Mouse (Mus musculus) stomach, embryonic 16.5 days (tissue): ENCODE results near the gene Ctsw. TPM values are rescaled to one million over a fixed set of nuclear protein-coding genes. Genes with fewer than 3 reads are reported as not detected.
A peak's percentile ranks its signal among the peaks of the same experiment; 100 is the strongest.

Experiments
- ATAC-seq: fragments of 200-750 bp; cut with Nextera tagmentation; 2 replicates; pipeline ENCODE4 v1.8.0; 2017; ENCODE audit warnings: moderate number of reproducible peaks, moderate TSS enrichment; ENCODE audit not compliant: insufficient read depth, low FRiP score
- H3K27ac ChIP-seq: fragments of 300-500 bp; sonication (generic); 2 replicates; pipeline ENCODE4 v1.5.1; 2014; ENCODE audit warnings: low read length
- H3K27me3 ChIP-seq: fragments of 300-500 bp; sonication (generic); 2 replicates; pipeline ENCODE4 v1.6.1; 2014; ENCODE audit warnings: low read length, control low read depth, mixed read lengths; ENCODE audit not compliant: control insufficient read depth, insufficient read depth
- H3K36me3 ChIP-seq: fragments of 300-500 bp; sonication (generic); 2 replicates; pipeline ENCODE4 v1.6.1; 2014; ENCODE audit warnings: low read length; ENCODE audit not compliant: control insufficient read depth, insufficient read depth
- H3K4me1 ChIP-seq: fragments of 300-500 bp; sonication (generic); 2 replicates; pipeline ENCODE4 v1.6.1; 2014; ENCODE audit warnings: low read length, control low read depth, mixed read lengths; ENCODE audit not compliant: control insufficient read depth, insufficient read depth
- H3K4me2 ChIP-seq: fragments of 300-500 bp; sonication (generic); 2 replicates; pipeline ENCODE4 v1.6.1; 2014; ENCODE audit warnings: low read depth, low read length, mixed read lengths
- H3K4me3 ChIP-seq: fragments of 300-500 bp; sonication (generic); replicated peaks from 2 replicates; pipeline ENCODE4 v1.5.1; 2014; ENCODE audit warnings: mild to moderate bottlenecking, low read length
- H3K9ac ChIP-seq: fragments of 300-500 bp; sonication (generic); 2 replicates; pipeline ENCODE4 v1.6.1; 2014; ENCODE audit warnings: low read length
- H3K9me3 ChIP-seq: fragments of 300-500 bp; sonication (generic); replicated peaks from 2 replicates; pipeline ENCODE4 v1.6.1; 2016; ENCODE audit warnings: low read length, control low read depth; ENCODE audit not compliant: control insufficient read depth
- WGBS: fragments of 180-500 bp; shearing (Covaris S2); extraction: QIAGEN DNeasy Blood & Tissue Kit; methylation state at CpG from one replicate; pipeline ENCODE4 v1.1.7; 2014; 5-methylcytosine and 5-hydroxymethylcytosine counted together
- polyA plus RNA-seq: library from polyadenylated mRNA; unstranded; fragments of >200 nt; fragmentation: Nextera tagmentation; extraction: Ambion mirVana; gene quantifications from 2 replicates; pipeline ENCODE4 v1.2.1, GENCODE M21; 2015

The Ctsw gene
- polyA plus RNA-seq, 1 experiment from 2014 or later, result 1.6 TPM

GRCm38 (mm10) chr19:5448354-5449150 is 19.8 kb downstream of the Ctsw start:
- no peak for ATAC-seq
- H3K9ac ChIP-seq, result peak overlapping the region; percentile 30; the same call in 1 of the 2 replicates
- H3K9me3 ChIP-seq, result no peaks in the 10 kb centered on the region
- H3K4me2 ChIP-seq, result peak overlapping the region; percentile 99
- no peaks in the 10 kb centered on the region for H3K36me3 ChIP-seq
- H3K4me1 ChIP-seq, result peaks cover 15% of the 10 kb centered on the region
- no peak overlapping the region for H3K27ac ChIP-seq
- H3K4me3 ChIP-seq, result peak overlapping the region; percentile 57
- H3K27me3 ChIP-seq, result peaks cover 36% of the 10 kb centered on the region
- WGBS, result 5% methylated on average over 36 of the region's 36 CpGs

DNA sequence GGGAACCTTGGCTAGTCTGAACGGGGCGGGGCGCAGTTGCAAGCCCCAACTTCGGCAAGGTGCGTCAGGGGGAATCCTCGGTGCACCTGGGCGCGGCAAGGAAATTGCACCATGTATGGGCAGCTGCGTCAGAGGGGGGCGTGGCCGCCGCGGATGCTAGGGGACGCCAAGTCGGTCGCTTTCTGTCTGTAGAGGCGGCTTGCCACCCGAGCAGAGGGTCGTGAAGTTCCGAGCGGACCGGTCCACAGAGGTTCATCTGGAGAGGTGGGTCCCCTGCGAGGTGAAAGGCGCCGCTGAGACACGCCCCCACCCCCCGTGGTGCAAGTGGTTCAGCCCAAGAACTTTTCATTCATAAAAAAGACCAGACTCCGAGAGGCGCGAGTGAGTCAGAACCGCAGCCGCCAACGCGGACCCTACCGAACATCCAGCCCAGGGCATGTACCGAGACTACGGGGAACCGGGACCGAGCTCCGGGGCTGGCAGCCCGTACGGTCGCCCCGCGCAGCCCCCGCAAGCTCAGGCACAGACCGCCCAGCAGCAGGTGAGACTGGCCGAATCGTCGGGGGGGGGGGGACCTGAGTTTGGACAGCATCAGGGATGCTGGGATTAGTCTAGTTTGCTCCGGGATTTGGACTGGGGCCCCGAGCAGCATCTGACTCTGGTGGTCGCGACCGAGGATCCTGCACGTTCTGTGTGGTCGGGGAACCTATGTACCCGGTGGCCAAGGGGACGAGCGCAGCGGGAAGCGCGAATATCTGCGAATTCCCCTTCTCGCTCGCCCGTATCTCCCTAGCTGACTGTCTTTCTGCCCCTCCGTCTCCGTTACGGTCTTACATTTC is 20.6 kb downstream of the Ctsw start, which contains the start of gene Fosl1:
Fosl1 (plus strand) TSS at position 33 of the 839 bp plus-strand sequence.
- H3K4me1 ChIP-seq, result peaks cover 15% of the 10 kb centered on the region
- H3K27me3 ChIP-seq, result peaks cover 36% of the 10 kb centered on the region
- WGBS, result under 1% methylated on average over 70 of the region's 70 CpGs
- no peaks in the 10 kb centered on the region for H3K9me3 ChIP-seq
- peak; percentile 73 for ATAC-seq
- peak within 1 kb of the TSS; percentile 30 for H3K9ac ChIP-seq
- no peaks in the 10 kb centered on the region for H3K36me3 ChIP-seq
- peak within 1 kb of the TSS; percentile 99 for H3K4me2 ChIP-seq
- H3K4me3 ChIP-seq, result peak within 1 kb of the TSS; percentile 57
- no peak within 1 kb of the TSS for H3K27ac ChIP-seq

GRCm38 (mm10) chr19:5445747-5446146 is 22.6 kb downstream of the Ctsw start:
- Histone ChIP-seq H3K27me3 (peaks cover 36% of the 10 kb centered on the region), H3K9me3 (no peaks in the 10 kb centered on the region), H3K27ac (no peak overlapping the region), H3K4me3 (no peak overlapping the region), H3K4me2 (no peak overlapping the region), H3K9ac (no peak overlapping the region), H3K4me1 (peaks cover 15% of the 10 kb centered on the region), H3K36me3 (no peaks in the 10 kb centered on the region)
- ATAC-seq, result no peak
- WGBS, result 89% methylated on average over 5 of the region's 5 CpGs

DNA sequence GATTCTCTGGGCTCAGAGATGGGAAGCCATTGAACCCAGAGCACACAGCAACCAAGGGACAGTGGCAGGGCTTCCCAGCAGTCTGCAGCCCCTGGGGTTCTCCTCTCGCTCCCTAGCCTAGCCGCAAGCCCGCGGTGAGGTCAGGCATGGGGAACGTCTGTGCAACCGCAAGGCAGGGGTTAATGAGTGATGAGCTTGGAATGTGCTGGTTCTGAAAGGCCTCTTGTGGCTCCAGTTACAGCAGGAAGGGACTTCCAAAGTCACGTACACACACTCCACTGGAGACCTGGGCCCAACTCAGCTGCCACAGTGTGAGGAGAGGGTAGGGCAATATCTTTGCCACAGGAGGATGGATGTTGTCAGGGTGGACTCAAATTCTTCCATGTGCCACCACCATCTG is 23.4 kb downstream of the Ctsw start:
- H3K27ac ChIP-seq, result no peak overlapping the region
- H3K4me2 ChIP-seq, result no peak overlapping the region
- H3K9me3 ChIP-seq, result no peaks in the 10 kb centered on the region
- H3K27me3 ChIP-seq, result peaks cover 33% of the 10 kb centered on the region
- 24% methylated on average over 7 of the region's 7 CpGs for WGBS
- no peak overlapping the region for H3K9ac ChIP-seq
- no peaks in the 10 kb centered on the region for H3K36me3 ChIP-seq
- H3K4me3 ChIP-seq, result no peak overlapping the region
- H3K4me1 ChIP-seq, result peaks cover 15% of the 10 kb centered on the region
- no peak for ATAC-seq

DNA sequence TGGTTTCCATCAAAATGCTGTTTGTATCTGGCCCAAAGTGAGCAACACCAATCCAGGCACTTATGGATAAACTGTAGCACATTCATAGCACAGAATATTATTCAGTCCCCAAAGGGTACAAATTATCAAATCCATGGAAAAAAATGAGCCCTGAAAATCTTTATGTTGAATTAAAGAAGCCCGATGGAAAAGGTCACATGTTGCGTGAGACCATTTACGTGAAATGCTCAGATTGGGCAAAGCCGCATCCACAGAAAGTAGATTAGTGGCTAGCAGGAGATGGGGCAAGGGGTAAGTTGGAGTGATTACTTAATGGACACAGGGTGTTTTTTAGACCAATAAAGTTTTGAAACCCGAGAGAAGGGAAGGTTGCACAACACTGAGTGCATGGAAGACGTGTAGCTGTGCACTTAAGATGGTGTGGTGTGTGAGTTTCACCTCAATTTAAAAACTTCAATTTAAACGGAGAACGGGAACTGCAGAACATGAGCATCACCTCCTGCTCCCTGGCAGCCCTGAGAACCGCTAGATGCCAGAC is 23.9 kb downstream of the Ctsw start:
- Histone ChIP-seq H3K27ac (no peak overlapping the region), H3K4me2 (no peak overlapping the region), H3K9ac (no peak overlapping the region), H3K4me3 (no peak overlapping the region), H3K36me3 (no peaks in the 10 kb centered on the region), H3K9me3 (no peaks in the 10 kb centered on the region), H3K27me3 (peaks cover 28% of the 10 kb centered on the region), H3K4me1 (peaks cover 15% of the 10 kb centered on the region)
- WGBS, result 58% methylated on average over 9 of the region's 9 CpGs
- ATAC-seq, result no peak

DNA sequence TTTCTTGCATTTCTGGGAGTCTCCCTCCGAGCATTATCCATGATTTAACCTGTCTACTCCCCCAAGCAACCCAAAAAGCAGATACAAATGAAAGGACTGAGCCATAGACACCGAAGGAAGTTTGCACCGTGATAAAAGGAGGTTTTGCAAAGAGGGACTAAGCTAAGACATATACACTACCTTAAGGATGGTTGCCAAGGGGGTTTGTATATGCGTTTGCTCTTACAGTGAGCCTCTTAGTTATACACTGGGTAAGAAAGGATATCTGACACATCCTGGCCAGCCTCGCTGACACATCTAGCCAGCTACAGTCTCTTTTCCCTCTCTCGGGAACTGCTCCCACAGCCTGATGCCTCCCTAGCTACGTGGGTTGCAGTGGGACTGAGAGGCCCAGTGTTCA is 34.4 kb downstream of the Ctsw start:
- peak overlapping the region; percentile 71 for H3K4me2 ChIP-seq
- peaks cover 16% of the 10 kb centered on the region for H3K4me1 ChIP-seq
- ATAC-seq, result no peak
- peak overlapping the region; percentile 72 for H3K27ac ChIP-seq
- no peaks in the 10 kb centered on the region for H3K9me3 ChIP-seq
- H3K4me3 ChIP-seq, result no peak overlapping the region
- 55% methylated on average over 7 of the region's 7 CpGs for WGBS
- H3K36me3 ChIP-seq, result no peaks in the 10 kb centered on the region
- no peaks in the 10 kb centered on the region for H3K27me3 ChIP-seq
- H3K9ac ChIP-seq, result peak overlapping the region; percentile 68; the same call in 1 of the 2 replicates

DNA sequence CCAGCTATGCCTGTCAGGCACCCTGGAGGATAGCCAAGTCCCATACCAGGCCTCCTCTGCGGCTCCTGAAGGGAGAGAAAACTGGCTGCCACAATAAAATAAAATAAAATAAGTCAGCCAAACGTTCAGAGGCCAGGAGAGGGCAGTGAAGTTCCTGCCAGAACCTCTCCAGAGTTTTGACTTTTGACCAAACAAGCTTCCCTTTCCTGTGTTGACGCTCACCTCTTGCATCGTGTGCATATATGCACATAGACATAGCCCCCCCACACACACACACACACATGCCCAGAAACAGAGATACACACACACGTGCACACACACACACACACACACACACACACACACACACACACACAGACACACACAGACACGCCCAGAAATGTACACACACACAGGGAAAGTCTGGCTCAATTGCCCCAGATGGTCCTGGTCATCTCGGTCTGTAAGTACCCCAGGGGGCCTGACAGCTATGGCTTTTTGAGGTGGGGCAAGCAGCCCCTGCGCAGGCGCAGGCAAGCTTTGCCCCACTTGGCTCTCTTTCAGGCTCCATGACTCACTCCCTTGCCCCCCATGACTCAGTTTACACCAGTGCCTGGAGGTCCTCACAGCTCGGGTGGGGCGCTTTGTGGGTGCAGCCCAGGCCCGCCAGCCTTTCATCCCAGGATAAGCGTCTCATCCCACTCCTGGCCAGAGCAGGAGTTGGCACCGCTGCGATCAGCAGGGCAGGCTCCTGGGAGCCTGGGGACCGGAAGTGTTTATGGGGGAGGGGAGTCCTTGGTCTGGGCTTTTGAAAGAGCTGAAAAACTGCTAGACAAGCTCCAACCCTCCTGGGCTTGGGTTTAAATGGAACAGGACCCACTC is 35.1 kb downstream of the Ctsw start:
- ATAC-seq, result peak; percentile 71
- Histone ChIP-seq H3K4me3 (peak overlapping the region; percentile 42), H3K9me3 (no peaks in the 10 kb centered on the region), H3K9ac (peak overlapping the region; percentile 68), H3K36me3 (no peaks in the 10 kb centered on the region), H3K4me2 (peak overlapping the region; percentile 71), H3K27me3 (no peaks in the 10 kb centered on the region), H3K27ac (peak overlapping the region; percentile 72), H3K4me1 (peaks cover 16% of the 10 kb centered on the region)
- 4% methylated on average over 16 of the region's 16 CpGs for WGBS

DNA sequence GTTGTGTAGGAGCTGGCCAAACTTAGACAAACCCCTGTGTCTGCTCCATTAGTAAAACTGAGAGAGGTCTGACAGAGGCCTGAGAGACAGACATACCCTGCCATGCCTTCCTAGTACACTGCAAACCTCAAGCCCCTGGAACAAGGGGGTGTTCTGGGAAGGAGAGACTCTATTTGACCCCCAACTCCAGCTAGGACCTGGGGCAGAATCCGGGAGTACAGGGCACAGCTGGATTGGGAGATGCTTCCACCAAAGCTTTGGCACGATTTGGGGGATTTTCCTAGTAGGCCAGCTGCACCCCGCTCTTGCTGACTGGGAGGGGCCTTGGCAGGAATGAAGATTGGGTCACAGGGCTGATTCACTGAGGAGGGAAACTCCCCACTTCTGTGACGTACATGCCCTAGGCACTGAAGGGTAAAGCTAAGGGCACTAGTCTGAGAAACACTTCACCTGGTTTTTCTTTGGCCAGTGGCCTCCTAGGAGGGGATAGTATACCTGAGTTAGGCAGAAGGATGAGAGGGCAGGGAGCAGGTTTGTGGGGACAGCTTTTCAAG is 36.3 kb downstream of the Ctsw start:
- H3K4me3 ChIP-seq, result no peak overlapping the region
- H3K4me1 ChIP-seq, result peaks cover 19% of the 10 kb centered on the region
- no peak overlapping the region for H3K27ac ChIP-seq
- no peak for ATAC-seq
- 70% methylated on average over 4 of the region's 4 CpGs for WGBS
- H3K4me2 ChIP-seq, result no peak overlapping the region
- no peak overlapping the region for H3K9ac ChIP-seq
- no peaks in the 10 kb centered on the region for H3K36me3 ChIP-seq
- no peaks in the 10 kb centered on the region for H3K9me3 ChIP-seq
- H3K27me3 ChIP-seq, result no peaks in the 10 kb centered on the region
